Mouse (Mus musculus) olfactory bulb, adult 2 months (tissue): Measurements from ENCODE around the gene Olfr119.

ENCODE experiments used
- CTCF ChIP-seq: fragments of 200-500 bp; IDR thresholded peaks from 2 replicates; pipeline ENCODE4 v1.5.1; 2012; ENCODE audit warnings: low read depth, mild to moderate bottlenecking, low read length, moderate library complexity; ENCODE audit not compliant: insufficient read depth
- POLR2A ChIP-seq: fragments of 200-500 bp; IDR thresholded peaks from 2 replicates; pipeline ENCODE4 v1.6.1; 2012; ENCODE audit warnings: mild to moderate bottlenecking, low read depth, low read length, moderate library complexity; ENCODE audit not compliant: insufficient read depth

- no peak for TF ChIP-seq POLR2A
- TF ChIP-seq CTCF, result no peak
Measured at GRCm38 (mm10) chr17:37738070-37738469, 41.7 kb downstream of the Olfr119 start.
